Mouse (Mus musculus) adrenal gland, postnatal 36 days (tissue): Measurements from ENCODE around the gene Gbx1. TPM values are rescaled to one million over a fixed set of nuclear protein-coding genes. Genes with fewer than 3 reads are reported as not detected.
"Not testable (repeated sequence)": the region's sequence is repeated elsewhere in the genome, so short reads cannot be mapped to it uniquely, and the experiment has no call there.

Source experiments
- DNase-seq, 2 experiments: peaks; one replicate each; pipeline ENCODE4 v3.0.0; 2021; ENCODE audit warnings: mixed read lengths in 1 of 2
- long read RNA-seq, 2 experiments: library from polyadenylated mRNA; stranded (forward); transcript quantifications; one replicate each; pipeline ENCODE4 v2.0.0; 2021; ENCODE audit warnings: borderline sequencing depth in 2 of 2
- total RNA-seq, 2 experiments: library from RNA; stranded (reverse); gene quantifications; 2 replicates each; pipeline ENCODE4 v1.2.3; 2021

The Gbx1 gene
- not detected for total RNA-seq
- long read RNA-seq, experiment 1 = 0 reads
- long read RNA-seq, experiment 2 = 0 reads

DNA sequence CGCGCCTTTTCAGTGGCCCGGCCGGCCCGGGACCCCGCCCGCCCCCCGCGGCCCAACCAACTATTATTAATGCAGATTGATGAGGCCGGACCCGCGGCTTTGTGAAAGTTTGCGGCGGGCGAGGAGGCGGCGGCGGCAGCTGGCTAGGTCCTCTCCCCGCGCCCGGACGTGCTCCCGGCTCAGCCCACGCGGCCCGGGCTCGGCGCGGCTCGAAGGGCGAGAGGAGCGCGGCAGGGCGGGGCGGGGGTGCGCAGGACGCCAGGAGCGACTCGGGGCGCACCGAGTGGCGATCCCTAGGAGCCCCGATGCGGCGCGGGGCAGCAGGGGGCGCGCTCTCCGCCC, at the start of gene Gbx1:
Gene Gbx1, minus strand, starts transcription at position 314 of the 342 bp plus-strand sequence.
- peak; percentile 58 to 65 for DNase-seq

DNA sequence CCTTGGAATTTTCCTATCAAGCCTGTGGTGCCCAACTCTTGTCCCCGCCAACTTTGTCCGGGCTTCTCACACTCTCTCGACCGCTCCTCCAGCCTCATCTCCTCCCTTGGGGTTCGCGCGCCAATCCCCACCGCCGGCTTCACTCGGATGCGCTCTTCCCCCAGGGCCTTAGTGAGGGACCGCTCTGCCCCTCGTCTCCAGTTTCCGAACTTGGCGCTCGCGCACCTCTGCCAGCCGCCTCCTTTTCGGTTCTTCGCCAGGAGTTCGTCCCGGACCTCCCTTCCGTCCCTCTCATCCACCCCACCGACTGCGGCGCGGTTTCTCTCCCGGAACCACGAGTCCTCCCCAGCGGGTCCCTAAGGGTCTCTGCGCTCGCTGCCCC, 49.8 kb upstream of the Gbx1 start:
- peak; percentile 25 to 48 for DNase-seq

DNA sequence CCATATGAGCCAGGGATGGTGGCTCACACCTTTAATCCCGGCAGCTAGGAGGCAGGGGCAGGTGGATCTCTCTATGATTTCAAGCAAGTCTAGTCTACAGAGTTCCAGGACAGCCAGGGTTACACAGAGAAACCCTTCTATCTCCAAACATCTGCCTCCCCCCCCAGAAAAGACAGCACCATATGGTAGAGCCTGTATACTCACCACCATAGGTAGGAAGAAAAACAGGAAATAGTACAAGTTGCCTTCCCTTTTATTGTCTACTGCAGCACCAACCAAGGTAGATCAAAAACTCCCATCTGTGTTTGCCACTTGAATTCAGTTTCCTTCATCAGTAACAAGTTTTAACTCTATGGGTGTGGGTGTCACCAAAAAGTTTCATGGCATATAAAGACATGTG, 48.9 kb upstream of the Gbx1 start:
- DNase-seq = no peak

DNA sequence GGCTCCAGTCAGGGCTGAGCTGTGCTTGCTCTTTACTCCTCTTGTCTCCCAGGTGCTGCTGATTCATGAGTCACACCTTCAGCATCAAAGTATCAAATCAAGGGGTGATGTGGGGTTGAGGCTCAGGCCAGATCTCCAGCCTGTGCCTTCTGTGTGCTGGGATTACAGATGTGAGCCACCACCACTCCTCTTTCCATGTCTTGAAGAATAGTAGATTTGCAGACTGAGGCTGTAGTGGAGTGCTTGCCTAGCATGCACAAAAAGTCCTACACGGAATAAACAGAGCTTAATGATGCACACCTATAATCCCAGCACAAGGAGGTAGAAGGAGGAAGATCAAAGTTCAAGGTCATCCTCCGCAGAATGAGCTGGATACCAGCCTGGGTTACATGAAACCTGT, 29.7 kb upstream of the Gbx1 start, which contains the start of gene 4931409K22Rik:
Gene 4931409K22Rik, minus strand, starts transcription at position 101 of the 400 bp plus-strand sequence.
- DNase-seq = no peak

DNA sequence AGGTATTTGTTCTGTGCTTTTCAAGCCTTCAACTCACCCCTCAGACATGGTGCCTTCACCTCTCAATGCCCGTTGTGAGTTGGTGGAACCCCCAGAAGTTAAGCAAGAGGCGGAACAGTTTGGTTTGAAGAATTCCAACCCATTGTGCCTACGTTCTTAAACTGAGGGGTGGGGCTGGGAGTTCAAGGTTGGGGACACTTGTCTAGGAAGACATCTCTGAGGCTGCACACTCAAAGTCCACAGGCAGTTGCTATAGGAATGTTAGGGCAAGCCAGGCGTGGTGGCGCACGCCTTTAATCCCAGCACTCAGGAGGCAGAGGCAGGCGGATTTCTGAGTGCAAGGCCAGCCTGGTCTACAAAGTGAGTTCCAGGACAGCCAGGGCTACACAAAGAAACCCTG, 28.3 kb upstream of the Gbx1 start:
- DNase-seq = not testable (repeated sequence)

DNA sequence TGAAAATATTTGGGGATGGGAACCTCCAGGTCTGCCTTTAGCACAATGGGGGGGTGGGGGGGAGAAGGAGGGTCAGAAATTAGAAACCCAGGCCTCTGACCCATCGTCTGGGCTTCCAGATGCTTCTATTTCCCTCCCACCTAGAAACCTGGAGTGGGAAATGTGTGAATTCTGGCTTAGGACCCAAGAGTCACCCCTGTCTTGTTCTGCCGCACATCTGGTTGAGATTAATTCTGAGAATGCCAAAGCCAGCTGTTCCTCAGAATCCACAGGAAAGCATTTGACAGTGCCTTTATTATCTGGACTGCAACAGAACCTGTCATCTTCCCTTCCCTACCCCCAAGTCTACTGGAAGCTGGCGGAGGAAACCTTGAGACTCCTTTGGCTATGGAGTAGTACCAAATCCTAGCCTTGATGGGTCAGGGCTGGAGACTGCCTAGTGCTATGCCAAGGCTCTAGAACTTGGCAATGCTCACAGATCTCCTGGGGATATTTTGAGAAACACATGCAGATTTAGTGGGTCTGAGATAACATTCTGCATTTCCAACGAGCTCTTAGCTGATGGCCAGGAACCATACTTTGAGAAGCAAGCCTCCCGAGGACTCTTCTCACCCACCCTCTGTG, 26.7 kb upstream of the Gbx1 start:
- DNase-seq = no peak

DNA sequence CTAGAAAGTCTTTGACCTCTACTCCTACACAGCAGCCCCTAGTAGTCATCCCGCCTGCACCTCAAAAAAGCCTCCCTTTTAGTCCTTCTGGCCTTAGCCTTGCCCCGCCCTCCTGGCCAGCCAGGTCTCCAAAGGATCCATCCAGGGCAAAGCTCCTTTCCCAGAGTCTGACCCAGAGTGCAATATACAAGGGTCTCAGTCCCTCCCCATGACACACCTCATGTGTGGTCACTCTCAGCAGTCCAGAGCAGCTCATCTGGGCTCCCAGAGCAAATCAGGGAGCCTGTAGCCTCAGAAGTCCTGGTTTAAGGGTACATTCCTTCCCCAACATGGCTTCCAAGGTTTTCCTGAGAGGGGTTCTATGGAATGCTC, 24.3 kb upstream of the Gbx1 start:
- DNase-seq = no peak

DNA sequence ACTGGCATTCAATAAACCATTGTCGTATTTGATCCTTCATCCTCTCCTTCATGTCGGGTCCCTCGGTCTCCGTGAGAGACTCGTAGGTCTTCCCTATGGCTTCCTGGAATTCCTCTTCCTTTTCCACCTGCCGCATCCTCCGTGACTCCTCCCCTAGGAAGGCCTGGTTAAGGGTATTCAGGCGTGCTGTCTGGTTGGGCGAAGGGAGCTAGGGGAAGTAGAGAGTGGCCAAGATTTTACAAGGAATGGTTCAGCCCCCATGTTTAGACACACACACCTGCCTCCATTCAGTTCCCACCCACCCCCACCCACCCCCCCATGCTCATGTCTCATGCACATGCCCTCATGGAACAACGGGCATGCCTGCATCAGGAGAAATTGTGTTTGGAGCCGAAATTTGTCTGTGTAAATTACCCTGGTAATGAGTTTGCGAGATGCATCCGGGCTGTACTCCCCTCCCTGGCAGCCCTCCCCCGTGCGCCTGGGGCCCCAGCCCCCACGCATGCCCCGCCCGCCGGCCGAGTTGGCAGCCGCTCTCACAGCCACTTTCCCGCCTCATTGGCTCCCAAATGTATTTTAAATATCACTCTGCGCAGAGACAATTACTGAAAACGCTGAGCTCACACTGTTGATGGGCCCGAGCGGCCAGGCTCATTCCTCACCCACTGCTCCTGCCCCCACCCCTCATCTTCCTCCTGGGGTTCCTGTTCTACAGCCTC, 23.8 kb upstream of the Gbx1 start:
- DNase-seq = peak in 1 of 2 experiments; percentile 15

DNA sequence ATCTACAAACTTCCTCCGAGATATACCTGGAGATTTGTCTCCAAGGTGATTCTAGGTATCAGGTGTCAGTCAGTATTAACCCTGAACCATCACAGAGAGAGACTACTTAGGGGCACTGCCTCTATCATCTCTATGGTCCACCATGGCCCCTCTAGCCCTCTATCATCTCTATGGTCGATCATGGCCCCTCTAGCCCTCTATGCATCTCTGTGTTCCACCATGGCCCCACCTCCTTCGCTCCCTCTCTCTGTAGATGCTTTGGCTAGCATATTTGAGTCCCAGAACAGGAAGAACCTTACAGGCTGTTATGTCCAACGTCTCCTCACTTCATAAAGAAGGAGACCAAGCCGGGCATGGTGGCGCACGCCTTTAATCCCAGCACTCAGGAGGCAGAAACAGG, 15.6 kb upstream of the Gbx1 start:
- DNase-seq = no peak

DNA sequence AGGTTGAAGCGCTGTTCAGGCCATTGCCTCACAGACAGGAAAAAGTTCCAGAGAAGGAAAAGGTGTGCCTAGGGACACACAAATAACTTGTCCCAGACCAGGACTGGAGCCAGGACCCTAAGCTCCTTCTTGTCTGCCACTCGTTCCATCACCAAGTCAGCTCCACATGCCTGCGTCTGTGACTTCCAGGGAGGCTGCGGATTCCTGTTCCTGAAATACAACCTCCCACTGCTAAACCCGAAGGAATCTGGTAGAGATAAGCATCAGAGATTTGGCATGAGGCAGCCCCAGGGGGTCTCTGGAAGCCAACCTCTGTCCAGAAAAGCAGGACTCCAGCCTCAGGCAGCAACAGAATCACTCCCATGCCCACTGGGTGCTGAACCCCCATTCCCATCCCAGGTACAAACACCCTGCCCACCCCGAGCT, 14.2 kb upstream of the Gbx1 start:
- DNase-seq = no peak

DNA sequence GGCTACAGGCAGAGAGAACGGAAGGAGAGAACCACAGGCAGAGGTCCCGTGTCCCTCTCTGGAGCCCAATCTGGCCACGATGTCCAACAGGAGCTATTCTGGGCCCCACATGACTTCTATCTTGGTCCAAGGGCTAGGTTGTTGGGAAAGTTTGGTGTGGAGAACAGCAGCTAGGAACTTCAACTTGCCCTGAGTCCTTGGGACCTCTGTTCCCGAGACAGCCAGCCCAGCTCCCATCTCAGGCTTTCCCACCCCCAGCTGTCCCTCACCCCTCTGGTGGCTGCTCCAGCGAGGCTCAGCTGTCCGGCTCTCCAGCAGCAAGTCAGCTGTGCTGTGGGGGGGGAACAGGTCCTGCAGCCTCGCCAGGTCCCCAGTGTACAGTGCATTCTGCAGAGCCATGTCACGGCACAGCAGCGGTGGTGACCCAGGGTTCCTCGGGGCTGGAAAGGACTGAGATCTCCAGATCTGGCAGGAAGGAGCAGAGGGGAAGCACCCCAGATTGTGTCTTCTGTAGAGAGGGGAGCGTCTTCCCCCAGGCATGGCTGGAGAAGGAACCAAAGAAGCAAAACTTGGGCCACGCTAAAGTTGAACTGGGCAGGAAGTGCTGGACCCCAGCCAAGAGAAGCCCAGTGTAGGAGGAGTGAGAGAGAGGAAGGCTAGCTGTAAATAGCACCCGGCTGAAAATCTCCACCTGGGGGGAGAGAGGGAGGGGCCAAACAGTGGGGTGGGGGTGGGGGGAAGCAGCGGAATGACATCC, 13.6 kb upstream of the Gbx1 start, which contains the start of gene Asb10:
Gene Asb10, minus strand, starts transcription at position 592 of the 757 bp plus-strand sequence.
- DNase-seq = peak; percentile 55 to 71

DNA sequence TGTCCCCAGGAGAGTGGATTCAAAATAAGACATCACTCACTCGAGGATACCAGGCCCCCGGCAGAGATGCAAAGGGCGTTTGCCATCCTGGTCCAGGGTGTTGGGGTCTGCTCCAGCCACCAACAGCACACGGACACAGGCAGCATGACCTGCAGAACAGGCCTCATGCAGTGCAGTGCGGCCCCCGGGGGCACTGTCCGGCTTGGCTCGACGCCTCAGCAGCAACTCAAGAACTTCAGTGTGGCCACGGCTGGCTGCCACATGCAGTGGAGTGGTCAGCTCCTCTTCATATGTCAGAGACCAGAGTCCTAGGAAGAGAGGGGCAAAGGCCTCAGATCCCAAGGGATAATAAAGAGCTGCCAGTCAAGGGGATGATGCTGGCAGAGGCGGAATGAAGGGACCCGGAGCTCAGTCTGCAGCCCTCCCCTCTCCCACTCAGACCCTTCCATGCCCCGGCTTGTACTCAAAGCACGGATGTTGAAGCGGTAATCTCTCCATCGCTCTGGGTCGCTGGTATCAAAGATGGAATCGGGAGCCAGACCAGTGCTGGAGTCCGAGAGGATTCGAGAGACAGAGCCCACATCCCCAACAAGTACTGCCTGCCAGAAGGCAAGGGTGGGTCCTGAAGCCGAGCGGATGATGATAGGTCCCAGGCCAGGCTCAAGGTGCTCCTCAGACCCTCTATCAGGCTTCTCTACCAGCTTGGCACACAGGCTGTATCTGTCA, 12.7 kb upstream of the Gbx1 start:
- DNase-seq = no peak

DNA sequence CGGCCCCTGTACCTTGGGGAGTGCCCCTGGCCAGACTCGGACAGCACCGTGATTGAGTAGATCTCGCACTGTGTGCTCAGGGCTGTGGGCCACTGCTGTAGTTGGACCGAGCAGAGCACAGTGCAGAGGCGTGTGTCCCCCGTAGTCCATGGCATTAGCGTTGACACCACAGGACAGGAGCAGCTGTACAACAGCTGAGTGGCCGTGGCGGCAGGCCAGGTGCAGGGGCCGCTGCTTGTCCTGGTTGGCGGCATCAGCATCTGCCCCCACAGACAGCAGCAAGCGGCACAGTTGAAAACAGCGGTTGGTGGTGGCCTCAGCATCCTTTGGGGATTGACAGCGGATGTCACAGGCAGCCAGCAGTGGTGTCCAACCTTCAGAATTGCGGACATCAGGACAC, 10.6 kb upstream of the Gbx1 start:
- DNase-seq = no peak

DNA sequence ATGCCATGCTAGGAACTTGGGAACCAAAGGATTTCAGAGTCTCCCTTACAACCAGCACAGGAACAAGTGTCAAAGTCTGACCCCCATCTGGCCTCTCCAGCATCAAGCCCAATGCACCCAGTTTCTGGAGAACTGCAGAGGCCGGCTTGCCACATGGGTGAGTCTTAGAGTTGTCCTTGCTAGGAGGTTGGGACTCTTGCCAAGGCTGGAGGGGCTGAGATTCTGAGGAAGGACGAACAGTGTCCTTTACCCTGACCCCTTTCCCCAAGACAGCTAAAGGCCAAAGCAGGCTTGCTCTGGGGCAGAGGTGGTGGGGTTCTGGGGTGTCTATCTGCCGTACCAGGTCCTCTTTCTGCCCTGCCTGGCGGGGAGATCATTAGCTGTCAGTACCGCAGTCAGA, 9.5 kb upstream of the Gbx1 start:
- DNase-seq = peak; percentile 23 to 67

DNA sequence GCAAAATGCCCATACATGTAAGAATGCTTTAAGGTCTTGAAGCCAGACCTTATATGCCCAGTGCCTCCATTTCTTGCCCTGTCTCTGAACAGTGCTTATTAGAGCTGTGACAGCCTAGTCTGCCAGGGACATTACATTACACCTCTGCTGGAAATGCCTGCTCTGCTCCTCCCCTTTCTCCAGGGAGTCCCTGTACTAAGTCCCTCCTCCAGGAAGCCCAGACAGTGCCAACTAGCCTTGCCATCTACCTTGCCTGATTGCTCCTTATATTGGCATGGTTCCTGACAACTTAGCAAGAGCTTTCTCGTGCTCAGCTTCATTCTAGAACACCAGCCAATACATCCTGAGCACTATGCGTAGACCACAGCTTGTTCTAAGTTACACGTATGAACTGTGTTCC, 8.7 kb upstream of the Gbx1 start:
- DNase-seq = no peak

DNA sequence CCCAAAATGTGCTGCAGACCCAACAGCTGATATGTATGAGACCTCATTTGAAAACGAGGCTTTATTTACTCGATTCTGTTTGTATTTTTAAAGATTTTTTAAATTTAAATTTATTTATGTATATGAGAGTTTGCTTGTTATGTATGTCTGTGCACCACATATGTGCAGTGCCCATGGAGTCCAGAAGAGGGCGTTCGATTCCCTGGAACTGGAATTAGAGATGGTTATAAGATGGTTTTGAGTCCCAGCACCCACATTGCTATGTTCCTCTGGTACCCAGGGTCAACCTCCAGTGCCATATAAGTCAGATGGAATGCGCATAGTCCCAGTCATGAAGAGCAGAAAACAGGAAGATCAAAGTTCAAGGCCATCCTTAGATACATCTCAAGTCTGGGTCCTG, 7.3 kb upstream of the Gbx1 start:
- no peak for DNase-seq

DNA sequence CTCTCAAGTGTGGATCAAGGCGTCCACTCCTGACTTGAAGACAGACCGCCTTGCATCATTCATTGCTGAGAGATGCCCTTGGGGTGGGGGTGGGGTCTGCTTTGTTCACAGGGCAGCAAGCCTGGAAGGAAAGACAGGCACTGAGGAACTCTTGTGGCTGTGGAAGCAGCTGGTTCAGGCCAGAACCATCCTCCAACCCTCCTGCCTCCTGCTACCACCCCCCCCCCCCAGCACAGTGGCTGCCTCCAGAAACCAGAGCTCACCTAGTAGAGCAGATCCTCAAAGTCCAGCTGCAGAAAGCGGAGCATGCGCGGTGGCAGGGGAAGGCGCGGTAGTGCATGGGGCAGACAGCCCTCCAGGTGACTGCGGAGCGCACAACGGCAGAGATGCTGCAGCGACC, 6.4 kb upstream of the Gbx1 start:
- no peak for DNase-seq

DNA sequence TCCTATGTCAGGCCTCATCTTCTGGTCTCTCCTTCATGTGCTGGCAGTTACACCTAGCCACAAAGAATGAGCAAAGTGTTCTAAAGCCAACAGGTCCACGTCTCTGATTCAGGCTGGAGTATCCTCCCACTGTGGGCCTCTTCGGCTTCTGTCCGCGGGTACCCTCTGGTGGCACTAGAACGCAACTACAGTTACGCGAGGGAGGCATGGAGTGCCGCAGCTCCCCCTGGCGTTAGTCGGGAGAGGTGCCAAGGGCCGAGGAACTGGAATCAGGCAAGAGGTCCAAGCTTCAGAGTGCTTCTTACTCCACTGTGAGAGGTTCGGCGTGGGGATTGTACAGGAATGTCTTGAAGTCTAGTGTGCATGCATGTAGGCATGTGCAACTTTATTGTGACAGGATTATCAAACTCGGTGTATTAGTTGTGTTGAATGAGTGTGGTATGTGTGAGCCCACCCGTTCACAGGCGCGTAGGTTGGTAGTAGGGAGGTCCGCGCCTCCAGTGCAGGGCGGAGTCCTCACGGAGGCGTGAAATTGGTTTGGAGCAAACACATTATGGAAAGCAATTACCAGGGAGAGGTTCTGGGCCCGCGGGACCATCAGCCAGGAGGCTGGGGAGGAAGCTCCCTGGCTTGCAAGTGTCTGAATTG, 3.2 kb upstream of the Gbx1 start:
- peak; percentile 93 to 94 for DNase-seq

DNA sequence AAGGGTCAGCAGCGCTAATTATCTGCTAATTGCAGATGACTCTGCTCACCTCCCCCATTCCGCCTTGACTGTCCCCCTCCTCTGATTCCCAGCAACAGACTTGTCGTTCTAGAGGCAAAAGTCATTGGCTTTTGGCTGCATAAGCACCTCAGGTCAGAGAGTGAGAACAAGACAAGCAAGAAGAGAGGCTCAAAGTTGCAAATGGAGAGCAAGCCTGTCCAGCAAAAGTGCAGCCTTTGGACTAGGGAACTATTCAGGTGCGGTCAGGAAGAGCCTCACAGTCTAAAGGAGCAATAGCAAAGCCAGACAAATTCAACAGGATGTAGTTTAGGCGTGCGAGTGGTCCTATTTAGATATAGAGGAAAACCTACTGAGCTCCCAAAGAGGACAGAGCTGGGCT, 778 bp upstream of the Gbx1 start:
- DNase-seq = no peak

DNA sequence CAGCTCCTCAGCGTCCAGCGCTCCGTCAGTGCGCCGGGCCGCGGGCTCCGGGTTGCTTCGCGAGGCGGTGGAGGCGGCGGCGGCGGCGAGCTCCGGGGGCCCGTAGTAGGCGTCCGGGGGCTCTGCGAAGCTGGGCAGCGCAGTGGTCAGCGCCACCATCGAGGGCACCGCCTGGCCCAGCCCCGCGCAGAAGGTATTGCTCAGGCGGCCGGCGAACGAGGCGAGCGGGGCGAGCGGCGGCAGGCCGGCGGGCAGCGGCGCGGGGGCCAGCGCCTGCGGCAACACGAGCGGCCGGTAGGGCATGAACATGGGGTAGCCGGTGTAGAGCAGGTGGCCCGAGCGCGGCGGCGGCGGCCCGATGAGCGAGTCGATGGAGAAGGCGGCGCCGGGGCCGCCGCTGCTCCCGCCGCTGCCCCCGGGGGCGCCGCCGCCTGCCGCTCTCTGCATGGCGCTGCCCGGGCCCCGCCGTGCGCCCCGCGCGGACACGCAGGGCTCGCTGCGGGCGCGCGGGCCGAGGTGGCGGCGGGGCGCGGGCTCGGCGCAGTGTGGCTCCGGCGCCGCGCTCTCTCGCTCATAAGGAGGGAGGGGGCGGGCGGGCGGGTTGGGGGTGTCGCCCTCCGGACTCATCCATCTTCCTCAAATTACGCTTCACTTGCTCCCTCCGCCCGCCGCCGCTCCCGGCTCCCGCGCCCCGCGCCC, 663 bp downstream of the Gbx1 start:
- DNase-seq = peak in 1 of 2 experiments; percentile 22
